Mouse (Mus musculus) embryo, embryonic 10 days (tissue): ENCODE data around the gene Btbd35f8.
"Not testable (repeated sequence)": the region's sequence is repeated elsewhere in the genome, so short reads cannot be mapped to it uniquely, and the experiment has no call there.

Experiments
- DNase-seq: peaks from one replicate; pipeline ENCODE4 v3.0.0-alpha.2; 2015; ENCODE audit warnings: low spot score

The Btbd35f8 gene

DNA sequence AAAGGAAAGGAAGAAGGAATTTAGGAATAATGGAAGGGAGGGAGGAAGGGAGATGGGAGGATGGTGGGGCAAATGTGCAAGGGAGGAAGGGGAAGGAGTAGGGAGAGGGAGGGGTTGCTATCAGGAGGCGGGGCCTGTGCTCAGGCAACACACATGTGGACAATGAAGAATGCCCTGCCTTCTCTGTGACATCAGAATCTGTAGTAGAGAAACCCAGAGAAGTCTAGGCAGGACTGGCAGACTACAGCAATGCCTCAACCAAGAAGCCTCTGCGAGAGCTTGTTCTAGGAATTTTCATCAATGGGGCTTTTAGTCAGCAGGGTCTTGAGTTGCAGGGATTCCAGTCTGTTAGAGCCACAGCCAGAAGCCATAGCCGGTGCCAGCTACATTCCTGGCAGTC, at the start of gene Btbd35f8:
Btbd35f8 (plus strand) TSS at position 301 of the 400 bp plus-strand sequence.
- DNase-seq, result not testable (repeated sequence)
